Mouse (Mus musculus) E14TG2a.4 (cell line): ENCODE measurements around the gene Fam69a.

Experiments
- CTCF ChIP-seq: conservative IDR thresholded peaks from 2 replicates; pipeline ENCODE4 v1.5.1; 2014; ENCODE audit warnings: low read length
- NANOG ChIP-seq: IDR thresholded peaks from 2 replicates; pipeline ENCODE4 v1.6.1; 2014; ENCODE audit warnings: borderline replicate concordance, low read length, mixed read lengths

DNA sequence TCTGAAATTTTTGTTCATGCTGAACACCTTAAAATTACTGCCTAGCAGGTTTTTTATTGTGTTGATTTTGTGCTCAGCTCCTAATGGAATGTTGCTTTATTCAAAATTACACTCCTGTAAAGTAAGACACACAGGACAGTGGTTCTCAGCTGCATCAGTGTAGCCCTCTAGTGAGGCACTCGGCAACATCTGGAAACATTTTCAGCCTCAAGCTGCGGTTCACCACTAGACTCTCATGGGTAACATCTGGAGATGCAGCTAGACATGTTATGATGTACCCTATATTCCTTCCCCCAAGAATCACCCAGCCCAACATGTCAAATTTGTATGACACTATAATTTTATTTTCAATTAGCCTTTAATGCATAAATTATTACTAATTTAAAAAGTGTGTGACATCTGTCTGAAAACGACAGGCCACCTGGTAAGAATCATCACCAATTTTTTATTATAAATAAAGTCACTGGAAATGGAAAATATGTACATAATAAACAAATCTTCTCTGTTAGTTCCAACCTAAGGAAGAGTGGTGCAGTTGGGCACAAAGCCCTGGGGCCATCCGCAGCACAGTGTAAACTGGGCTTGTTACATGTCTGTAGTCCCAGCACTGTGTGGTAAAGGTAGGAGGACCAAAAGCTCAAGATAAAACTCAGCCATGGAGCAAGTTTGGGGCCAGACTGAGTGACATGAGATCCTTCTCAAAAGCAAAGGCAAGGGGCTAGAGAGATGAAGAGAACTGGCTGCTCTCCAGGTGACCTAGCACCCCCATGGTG is 53.5 kb downstream of the Fam69a start:
- TF ChIP-seq CTCF (no peak), NANOG (no peak)
